Mouse (Mus musculus) thymus, postnatal 4 days (tissue): Measurements from ENCODE around the gene Zbtb8os.

Experiments used
- DNase-seq: peaks from one replicate; pipeline ENCODE4 v3.0.0; 2021

Gene Zbtb8os

GRCm38 (mm10) chr4:129377601-129378390 is 42.3 kb downstream of the Zbtb8os start, which contains the start of gene Zbtb8a:
TSS of gene Zbtb8a (minus strand) at chr4:129378116.
- peak; percentile 67 for DNase-seq

GRCm38 (mm10) chr4:129379805-129380204 is 44.3 kb downstream of the Zbtb8os start:
- no peak for DNase-seq

GRCm38 (mm10) chr4:129381148-129381547 is 45.7 kb downstream of the Zbtb8os start:
- DNase-seq: no peak

GRCm38 (mm10) chr4:129382029-129382428 is 46.5 kb downstream of the Zbtb8os start:
- DNase-seq: no peak

- no peak for DNase-seq
Measured at GRCm38 (mm10) chr4:129382488-129382887, 47.0 kb downstream of the Zbtb8os start.

GRCm38 (mm10) chr4:129383586-129383985 is 48.1 kb downstream of the Zbtb8os start:
- no peak for DNase-seq

GRCm38 (mm10) chr4:129384440-129384839 is 48.9 kb downstream of the Zbtb8os start:
- no peak for DNase-seq

GRCm38 (mm10) chr4:129385685-129386084 is 50.2 kb downstream of the Zbtb8os start:
- DNase-seq: no peak

GRCm38 (mm10) chr4:129386269-129386946 is 50.9 kb downstream of the Zbtb8os start:
- no peak for DNase-seq

GRCm38 (mm10) chr4:129386989-129387388 is 51.5 kb downstream of the Zbtb8os start:
- DNase-seq: no peak

- no peak for DNase-seq
Measured at GRCm38 (mm10) chr4:129388404-129388803, 52.9 kb downstream of the Zbtb8os start.

GRCm38 (mm10) chr4:129390216-129390743 is 54.8 kb downstream of the Zbtb8os start:
- DNase-seq: no peak

- DNase-seq: no peak
Measured at GRCm38 (mm10) chr4:129390936-129391557, 55.6 kb downstream of the Zbtb8os start.

GRCm38 (mm10) chr4:129394089-129394870 is 58.8 kb downstream of the Zbtb8os start:
- DNase-seq: peak; percentile 43

GRCm38 (mm10) chr4:129396960-129397359 is 61.5 kb downstream of the Zbtb8os start:
- DNase-seq: no peak

- no peak for DNase-seq
Measured at GRCm38 (mm10) chr4:129399813-129400212, 64.3 kb downstream of the Zbtb8os start.
